Mouse (Mus musculus) C2C12 (cell line): ENCODE data around the gene Dlx4. TPM values are rescaled to one million over a fixed set of nuclear protein-coding genes. Genes with fewer than 3 reads are reported as not detected.

Experiments
- H3K27me3 ChIP-seq: one replicate; pipeline ENCODE4 v1.6.1; 2011; ENCODE audit not compliant: control insufficient read depth, insufficient read depth, insufficient read length
- H3K36me3 ChIP-seq: one replicate; pipeline ENCODE4 v1.6.1; 2011; ENCODE audit not compliant: control insufficient read depth, insufficient read depth
- H3K4me3 ChIP-seq: one replicate; pipeline ENCODE4 v1.5.1; 2011; ENCODE audit warnings: mild to moderate bottlenecking, control low read depth; ENCODE audit not compliant: poor library complexity, insufficient read depth, severe bottlenecking
- H3K79me2 ChIP-seq: one replicate; pipeline ENCODE4 v1.6.1; 2011; ENCODE audit not compliant: control insufficient read depth, insufficient read depth
- H3K79me3 ChIP-seq: one replicate; pipeline ENCODE4 v1.6.1; 2011; ENCODE audit warnings: low read depth, control low read depth
- H3ac ChIP-seq: one replicate; pipeline ENCODE3; 2011; ENCODE audit warnings: low read depth; ENCODE audit not compliant: control insufficient read depth, insufficient read length
- CEBPB ChIP-seq: IDR thresholded peaks from one replicate; pipeline ENCODE4 v1.6.1; 2011; ENCODE audit warnings: low read depth, mild to moderate bottlenecking, control low read depth, moderate library complexity
- CTCF ChIP-seq: IDR thresholded peaks from one replicate; pipeline ENCODE4 v1.5.1; 2011; ENCODE audit not compliant: control insufficient read depth, insufficient read depth, insufficient read length
- FOSL1 ChIP-seq: IDR thresholded peaks from one replicate; pipeline ENCODE4 v1.8.0; 2011; ENCODE audit warnings: mild to moderate bottlenecking, low read length; ENCODE audit not compliant: poor library complexity, insufficient read depth, severe bottlenecking
- MAX ChIP-seq: IDR thresholded peaks from one replicate; pipeline ENCODE4 v1.6.1; 2011; ENCODE audit warnings: mild to moderate bottlenecking, control low read depth
- MYOD1 ChIP-seq: IDR thresholded peaks from one replicate; pipeline ENCODE4 v1.6.1; 2011; ENCODE audit warnings: low read depth; ENCODE audit not compliant: control insufficient read depth, insufficient read length
- MYOG ChIP-seq: IDR thresholded peaks from one replicate; pipeline ENCODE4 v1.6.1; 2011; ENCODE audit not compliant: control insufficient read depth, insufficient read length; ENCODE audit errors: extremely low read depth
- USF1 ChIP-seq: IDR thresholded peaks from one replicate; pipeline ENCODE4 v1.6.1; 2011; ENCODE audit warnings: low read depth, mild to moderate bottlenecking, control low read depth, moderate library complexity
- polyA plus RNA-seq: library from polyadenylated mRNA; unstranded; fragments of >200 nt; fragmentation: generic; extraction: Trizol; gene quantifications from one replicate; pipeline ENCODE4 v1.2.1, GENCODE M21; 2012; ENCODE audit warnings: missing spikeins

Gene Dlx4
- polyA plus RNA-seq, 1 experiment = 0.37 TPM

DNA sequence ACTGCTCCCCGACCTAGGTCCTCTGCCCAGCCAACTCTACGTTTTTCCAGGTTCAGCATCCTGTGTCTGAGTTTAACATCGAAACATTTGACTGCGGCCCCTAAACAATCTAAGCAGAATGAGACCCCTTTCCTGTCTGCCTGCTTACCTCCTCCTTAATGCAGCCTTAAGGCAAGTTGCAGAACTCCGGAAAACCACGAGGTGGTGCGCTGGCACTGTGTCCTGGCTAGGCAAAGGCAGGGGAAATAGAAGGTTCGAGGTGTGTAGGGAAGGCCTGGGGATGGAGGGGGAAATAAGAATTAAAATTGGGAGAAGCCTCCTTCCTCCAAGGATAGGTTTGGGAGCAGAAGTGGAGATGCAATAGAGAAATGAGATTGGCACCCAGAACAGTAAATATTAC lies 27.6 kb downstream of the Dlx4 start:
- Histone ChIP-seq H3K27me3 (peaks cover 3% of the 10 kb centered on the region), H3ac (no peak overlapping the region), H3K79me3 (peaks cover 25% of the 10 kb centered on the region), H3K36me3 (peaks cover 17% of the 10 kb centered on the region), H3K79me2 (peaks cover 40% of the 10 kb centered on the region), H3K4me3 (no peak overlapping the region)
- no peak for TF ChIP-seq FOSL1
- TF ChIP-seq CTCF = peak; percentile 72

- Histone ChIP-seq H3K27me3 (peaks cover 3% of the 10 kb centered on the region), H3K4me3 (no peak overlapping the region), H3ac (peak overlapping the region; percentile 15), H3K36me3 (peaks cover 4% of the 10 kb centered on the region), H3K79me2 (peaks cover 25% of the 10 kb centered on the region), H3K79me3 (peaks cover 14% of the 10 kb centered on the region)
- TF ChIP-seq CTCF (peak; percentile 73), FOSL1 (no peak)
Observed at GRCm38 (mm10) chr11:95117030-95117429, 29.0 kb downstream of the Dlx4 start.

DNA sequence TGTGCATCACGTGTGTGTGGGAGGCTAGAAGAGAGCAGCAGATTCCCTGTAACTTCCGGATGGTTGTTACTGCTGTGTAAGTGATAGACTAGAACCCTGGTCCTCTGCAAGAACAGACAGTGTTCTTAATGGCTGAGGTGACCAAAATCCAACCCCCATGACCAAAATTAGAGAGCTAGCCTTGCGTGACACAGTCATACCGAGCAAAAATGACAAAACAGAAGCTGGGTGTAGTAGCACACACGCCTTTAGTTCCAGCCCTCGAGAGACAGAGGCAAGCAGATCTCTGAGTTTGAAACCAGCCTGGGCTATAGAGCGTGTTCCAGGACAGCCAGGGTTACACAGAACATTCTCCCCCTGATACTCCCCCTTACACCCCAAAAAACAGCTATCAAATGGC lies 36.0 kb downstream of the Dlx4 start:
- Histone ChIP-seq H3K79me2 (no peaks in the 10 kb centered on the region), H3K27me3 (peaks cover 3% of the 10 kb centered on the region), H3ac (no peak overlapping the region), H3K4me3 (no peak overlapping the region), H3K36me3 (no peaks in the 10 kb centered on the region), H3K79me3 (no peaks in the 10 kb centered on the region)
- no peak for TF ChIP-seq FOSL1
- TF ChIP-seq CTCF = no peak
- no peak for TF ChIP-seq MAX
- no peak for TF ChIP-seq USF1
- TF ChIP-seq MYOG = no peak
- TF ChIP-seq CEBPB = no peak
- no peak for TF ChIP-seq MYOD1

GRCm38 (mm10) chr11:95109000-95109399 lies 37.1 kb downstream of the Dlx4 start:
- Histone ChIP-seq H3K79me2 (no peaks in the 10 kb centered on the region), H3K27me3 (peaks cover under 1% of the 10 kb centered on the region), H3ac (no peak overlapping the region), H3K4me3 (no peak overlapping the region), H3K79me3 (no peaks in the 10 kb centered on the region), H3K36me3 (no peaks in the 10 kb centered on the region)
- TF ChIP-seq MYOD1 (no peak), MYOG (no peak)

- no peaks in the 10 kb centered on the region for H3K27me3 ChIP-seq
- no peaks in the 10 kb centered on the region for H3K79me2 ChIP-seq
- H3K79me3 ChIP-seq = no peaks in the 10 kb centered on the region
- TF ChIP-seq USF1 (no peak), CTCF (peak; percentile 57), FOSL1 (no peak), MAX (peak; percentile 13), MYOG (no peak)
- H3K4me3 ChIP-seq = no peak overlapping the region
- H3ac ChIP-seq = no peak overlapping the region
- no peaks in the 10 kb centered on the region for H3K36me3 ChIP-seq
Observed at GRCm38 (mm10) chr11:95106440-95107236, 39.4 kb downstream of the Dlx4 start.

GRCm38 (mm10) chr11:95105274-95105874 lies 40.7 kb downstream of the Dlx4 start:
- TF ChIP-seq MYOD1 = peak; percentile 27
- TF ChIP-seq CTCF = no peak
- TF ChIP-seq FOSL1 = no peak
- no peak for TF ChIP-seq MYOG
- TF ChIP-seq CEBPB = no peak
- Histone ChIP-seq H3K79me3 (no peaks in the 10 kb centered on the region), H3K4me3 (no peak overlapping the region), H3ac (peak overlapping the region; percentile 44), H3K36me3 (no peaks in the 10 kb centered on the region), H3K27me3 (no peaks in the 10 kb centered on the region), H3K79me2 (no peaks in the 10 kb centered on the region)
